Mouse (Mus musculus): ENCODE measurements at regions not wholly inside any gene's neighbourhood (a gene's known extent, or its start where the extent isn't known, plus 50 kb on each side); places are given as distances from the start of the nearest gene placed in this dataset.

DNA sequence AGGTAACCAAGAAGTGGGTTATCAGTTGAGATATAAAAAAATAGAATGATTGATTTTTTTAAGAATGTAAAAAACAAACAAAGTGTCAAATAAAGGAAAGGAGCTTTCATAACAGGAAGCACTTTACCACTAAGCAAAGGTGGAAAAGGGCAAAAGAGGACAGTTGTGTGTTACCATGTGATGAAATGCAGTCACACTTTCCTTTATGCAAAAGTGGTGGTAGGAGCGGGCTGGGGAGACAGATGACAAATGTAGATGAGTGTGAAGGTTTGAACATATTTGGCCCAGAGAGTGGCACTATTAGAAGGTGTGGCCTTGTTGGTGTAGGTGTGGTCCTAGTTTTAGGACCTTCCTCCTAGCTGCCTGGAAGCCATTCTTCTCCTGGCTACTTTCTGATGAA, 222.6 kb upstream of the Adamts5 start:
- DNase-seq: no peak

- DNase-seq: peak; percentile 8
These were observed 221.3 kb upstream of the Adamts5 start for GRCm38 (mm10) chr16:86122936-86123335.

DNA sequence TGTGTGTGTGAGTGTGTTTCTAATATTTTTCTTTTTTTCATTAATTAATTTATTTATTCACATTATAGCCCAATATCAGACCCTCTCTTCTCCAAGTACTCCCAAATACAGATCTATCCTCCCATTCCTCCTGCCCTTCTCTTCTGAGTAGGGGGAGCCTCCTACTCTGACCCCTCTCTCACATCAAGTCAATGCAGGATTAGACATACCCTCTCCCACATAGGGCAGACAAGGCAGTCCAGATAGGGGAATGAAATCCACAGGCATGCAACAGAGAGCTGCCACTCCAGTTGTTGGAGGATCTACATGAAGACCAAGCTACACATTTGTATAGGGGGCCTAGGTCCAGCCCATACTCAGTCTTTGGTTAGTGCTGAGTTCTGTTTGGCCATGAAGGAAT, 216.3 kb upstream of the Adamts5 start:
- no peak for DNase-seq

DNA sequence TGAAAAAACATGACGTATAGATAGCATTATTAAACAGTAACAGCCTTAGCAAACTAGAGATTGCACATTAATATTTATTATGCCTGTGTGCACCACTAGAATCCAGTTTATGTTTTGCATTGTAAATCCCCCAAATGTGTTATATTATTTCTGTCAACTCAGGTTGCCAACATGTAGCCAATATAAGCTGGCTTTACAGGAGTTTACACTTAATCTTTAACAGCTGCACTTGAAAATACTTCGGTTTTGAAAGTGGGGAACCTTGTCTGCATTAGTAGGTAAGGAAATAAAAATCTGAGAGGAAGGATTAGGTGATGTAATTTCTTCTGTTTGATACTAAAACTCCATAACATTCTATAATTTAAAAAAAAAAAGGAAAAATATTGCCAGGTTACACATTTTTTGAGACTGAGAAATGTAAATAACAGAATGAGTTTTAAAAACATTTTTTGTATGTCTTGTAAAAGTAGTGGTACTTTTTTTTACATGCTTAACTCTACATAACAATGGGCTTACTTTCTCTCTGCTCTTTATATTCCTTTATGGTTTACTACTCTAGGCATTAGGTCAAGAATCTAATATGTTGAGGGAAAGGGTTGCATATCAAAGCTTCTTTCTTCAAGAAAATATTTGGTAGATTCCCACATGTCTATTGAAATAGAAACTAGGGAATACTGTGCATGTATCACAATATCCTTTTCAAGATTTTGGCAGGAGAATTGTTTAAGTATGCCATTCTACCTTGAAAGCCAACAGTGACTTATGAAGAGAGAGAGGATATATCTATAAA, 214.2 kb upstream of the Adamts5 start:
- DNase-seq: no peak

GRCm38 (mm10) chr16:86094461-86094860, 192.8 kb upstream of the Adamts5 start:
- DNase-seq: no peak

GRCm38 (mm10) chr16:86090175-86090574, 188.5 kb upstream of the Adamts5 start:
- no peak for DNase-seq

- no peak for DNase-seq
These were observed 185.8 kb upstream of the Adamts5 start for GRCm38 (mm10) chr16:86087421-86087820.

GRCm38 (mm10) chr16:86067628-86068364, 166.2 kb upstream of the Adamts5 start:
- DNase-seq: peak; percentile 3

DNA sequence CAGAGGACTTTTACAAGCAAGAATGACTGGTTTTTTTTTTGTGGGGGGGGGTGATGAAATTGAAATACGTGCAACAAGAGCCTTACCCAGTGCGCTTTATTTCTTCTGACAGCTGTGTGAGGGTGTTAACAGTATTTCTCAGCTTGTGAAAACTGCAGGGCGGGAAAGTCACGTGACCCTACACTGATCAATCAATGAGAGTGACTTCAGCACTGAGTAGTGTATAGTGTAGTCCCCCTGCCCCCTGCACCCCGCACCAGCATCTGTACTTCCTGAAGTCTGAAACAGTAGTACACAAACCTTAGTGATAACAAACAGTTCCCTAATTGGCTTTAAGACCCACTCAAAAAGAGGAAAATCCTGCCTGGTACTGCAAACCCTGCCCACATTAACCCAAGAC, 158.5 kb upstream of the Adamts5 start:
- DNase-seq: no peak

DNA sequence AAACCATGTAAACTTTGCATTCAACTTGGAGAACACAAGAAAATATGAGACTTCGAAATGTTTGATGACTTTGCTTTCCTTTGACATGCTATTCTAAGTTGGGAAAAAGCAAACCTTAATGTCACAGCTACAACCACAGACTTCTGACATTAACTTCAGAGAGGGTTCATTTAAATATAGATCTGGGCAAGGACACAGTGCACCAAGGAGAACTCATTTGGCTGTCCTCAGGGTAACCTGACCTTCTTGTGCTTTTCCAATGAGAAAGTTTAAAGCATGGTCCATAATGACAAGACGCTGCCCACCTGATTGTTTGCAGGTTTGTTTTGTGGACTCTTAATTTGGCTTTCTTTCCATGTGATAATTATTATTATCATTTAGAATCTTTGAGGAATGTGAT, 143.1 kb upstream of the Adamts5 start:
- no peak for DNase-seq

GRCm38 (mm10) chr16:86034772-86035171, 133.1 kb upstream of the Adamts5 start:
- DNase-seq: no peak

DNA sequence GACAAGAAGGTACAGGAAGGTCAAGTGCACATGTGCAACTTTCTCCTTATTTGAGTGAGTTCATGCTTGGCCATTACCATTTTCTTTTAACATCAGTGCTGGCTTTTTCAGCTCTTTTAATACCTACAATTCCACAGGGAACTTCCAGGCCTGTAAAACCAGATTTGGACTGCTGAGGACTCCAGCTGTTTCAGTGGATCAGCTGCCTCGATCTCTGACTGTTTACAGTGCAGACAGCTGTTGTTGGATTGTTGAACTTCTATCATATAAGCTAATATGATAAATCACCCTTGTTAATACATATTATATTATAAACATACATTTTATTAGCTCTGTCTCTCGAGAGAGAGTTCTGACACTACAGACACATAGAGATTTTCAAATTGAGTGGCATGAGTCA, 126.1 kb upstream of the Adamts5 start:
- no peak for DNase-seq

DNA sequence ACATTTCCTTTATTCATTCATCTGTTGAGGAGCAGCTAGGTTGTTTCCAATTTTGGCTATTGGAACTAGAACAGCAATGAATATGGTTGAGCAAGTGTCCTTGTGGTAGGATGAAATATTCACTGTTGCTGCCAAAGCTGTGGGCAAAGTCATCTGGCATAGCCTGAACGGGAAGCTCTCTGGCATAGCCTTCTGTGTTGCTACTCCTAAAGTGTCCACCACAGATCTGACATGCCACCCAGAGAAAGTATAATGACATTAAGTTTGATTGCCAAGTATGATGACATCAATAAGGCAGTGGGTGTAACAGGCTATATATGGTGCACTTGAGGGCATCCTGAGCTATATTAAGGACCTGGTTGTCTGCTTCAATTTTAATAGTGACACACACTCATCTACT, 113.7 kb upstream of the Adamts5 start:
- no peak for DNase-seq

DNA sequence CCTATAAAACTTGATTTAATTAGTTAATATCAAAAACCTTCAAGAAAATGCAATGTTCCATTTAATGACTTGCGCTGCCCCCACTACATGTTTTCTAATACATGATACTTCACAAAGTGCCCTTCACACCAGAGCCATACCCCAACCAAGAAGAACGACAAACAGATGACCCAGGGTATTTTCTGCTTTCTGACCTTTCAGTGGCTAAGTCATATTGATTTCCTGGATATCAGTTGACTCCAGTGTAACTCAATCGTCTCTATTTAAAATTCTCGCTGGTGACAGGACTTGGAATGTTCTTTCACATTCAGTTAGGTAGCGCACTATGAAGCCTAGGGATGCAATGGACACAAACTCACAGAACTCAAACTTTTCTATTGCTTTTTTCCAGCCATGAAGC, 109.4 kb upstream of the Adamts5 start:
- DNase-seq: no peak

GRCm38 (mm10) chr16:86009638-86010329, 108.2 kb upstream of the Adamts5 start:
- no peak for DNase-seq

- no peak for DNase-seq
These were observed 106.2 kb upstream of the Adamts5 start for GRCm38 (mm10) chr16:86007799-86008198.

DNA sequence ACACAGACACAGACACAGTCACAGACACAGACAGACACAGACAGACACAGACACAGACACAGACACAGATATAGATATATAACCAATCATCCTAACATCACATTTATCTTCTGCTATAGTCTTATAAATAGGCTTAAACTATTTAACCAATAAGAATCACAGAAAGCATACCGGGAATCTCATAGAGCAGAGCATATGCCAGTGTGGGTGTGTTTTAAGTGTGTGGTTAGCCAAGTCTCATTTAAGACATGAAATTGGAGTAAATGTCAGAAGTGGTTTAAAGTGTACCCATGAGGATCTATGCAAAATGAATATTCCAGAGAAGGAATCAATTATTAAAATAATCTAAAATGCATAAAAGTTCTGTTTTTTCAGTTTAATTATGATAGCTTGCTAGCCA, 99.2 kb upstream of the Adamts5 start:
- no peak for DNase-seq

DNA sequence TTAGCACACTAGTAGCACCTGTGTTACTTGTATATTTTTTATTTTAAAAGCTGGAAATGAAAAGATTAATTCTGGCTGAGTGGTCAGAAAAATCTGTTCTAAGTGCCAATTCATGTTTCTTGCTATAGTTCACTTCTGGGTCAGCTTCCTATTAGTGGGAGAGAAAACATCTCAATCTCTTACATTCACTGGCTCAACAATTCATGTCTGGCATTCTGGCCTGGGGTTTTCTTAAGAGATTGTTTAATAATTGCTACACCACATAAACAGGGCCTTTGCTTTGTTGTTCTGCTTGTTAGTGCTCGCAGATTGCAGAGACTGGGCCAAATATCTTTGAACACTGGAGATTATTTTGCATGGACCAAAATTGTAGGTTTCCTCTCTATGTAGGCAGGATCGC, 84.2 kb upstream of the Adamts5 start:
- DNase-seq: no peak

DNA sequence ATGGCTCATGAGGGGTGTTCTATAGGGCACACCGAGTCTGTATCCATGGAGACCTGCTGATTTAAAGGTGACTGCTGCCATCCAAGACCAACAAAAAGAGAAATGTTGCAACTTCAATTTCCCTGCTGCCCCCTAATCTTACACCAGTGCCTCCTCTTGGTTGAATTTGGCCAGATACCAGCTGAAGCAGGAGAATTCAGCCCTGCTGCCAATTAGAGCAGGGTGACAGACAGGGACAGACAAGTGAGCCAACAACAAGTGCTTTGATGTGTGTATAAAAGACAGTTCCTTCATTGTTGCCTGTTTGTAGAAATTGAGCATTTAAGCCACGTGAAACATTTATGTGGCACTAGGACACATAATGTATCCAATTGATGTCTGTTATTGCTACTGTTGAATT, 75.5 kb upstream of the Adamts5 start:
- DNase-seq: no peak

DNA sequence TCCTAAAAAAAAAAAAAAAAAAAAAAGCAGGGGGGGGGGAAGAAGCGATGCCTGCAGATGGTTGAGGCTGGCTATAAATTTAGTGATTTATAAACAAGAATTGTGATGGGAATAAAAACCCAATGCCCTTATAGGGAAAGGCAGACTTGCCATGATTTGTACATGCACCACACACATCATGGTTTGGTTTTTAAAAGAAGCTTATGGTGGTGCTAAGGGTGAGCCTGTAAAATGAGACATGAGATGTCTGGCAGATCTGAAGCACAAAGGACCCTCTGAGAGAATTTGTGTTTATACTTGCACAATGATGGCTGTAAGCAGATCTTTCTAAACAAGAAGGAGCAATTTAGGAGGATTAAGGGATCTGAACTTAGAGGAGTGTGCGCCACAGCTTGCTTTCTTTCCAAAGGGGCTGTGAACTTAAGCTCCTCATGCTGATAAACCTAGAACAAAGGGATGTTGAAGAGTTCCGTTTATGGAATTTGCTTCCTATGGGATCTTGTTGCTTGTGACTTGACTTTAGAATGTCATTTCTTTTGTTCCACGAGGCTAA, 65.3 kb upstream of the Adamts5 start:
- no peak for DNase-seq

DNA sequence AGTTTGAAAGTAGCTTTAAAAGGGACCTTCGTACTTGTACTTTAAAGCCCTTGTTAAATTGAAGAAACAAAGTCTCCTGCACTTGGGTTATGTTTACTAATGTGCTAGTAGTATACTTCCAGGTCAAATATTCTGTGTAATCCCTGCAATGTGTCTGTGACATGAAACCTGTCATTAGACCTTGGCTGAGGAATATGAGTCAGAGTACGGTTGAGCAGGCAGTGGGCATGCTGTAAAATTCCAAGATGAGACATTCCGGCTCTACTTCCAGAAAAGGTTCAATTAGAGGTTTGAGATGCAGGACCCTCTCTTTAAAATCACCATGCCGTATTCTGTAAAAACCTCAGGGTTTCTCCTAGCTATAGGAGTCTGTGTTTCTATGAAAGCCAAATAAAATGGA, 64.6 kb upstream of the Adamts5 start:
- DNase-seq: no peak

GRCm38 (mm10) chr16:85964352-85965210, 63.0 kb upstream of the Adamts5 start:
- DNase-seq: peak; percentile 33

All from kidney, postnatal 14 days (tissue).